Mouse (Mus musculus) MEL (cell line): ENCODE results near the gene Ncln. TPM values are rescaled to one million over a fixed set of nuclear protein-coding genes. Genes with fewer than 3 reads are reported as not detected.

ENCODE experiments used
- DNase-seq: peaks from one replicate; pipeline ENCODE4 v3.0.0; 2011; ENCODE audit warnings: low read depth, low spot score
- H3K27ac ChIP-seq: 2 replicates; pipeline ENCODE4 v1.5.1; 2012; ENCODE audit warnings: low read depth, mild to moderate bottlenecking, control low read depth, low read length, moderate library complexity; ENCODE audit not compliant: control insufficient read depth
- H3K27me3 ChIP-seq, 2 experiments: fragments of 150-350 bp in 1 of 2; sonication (generic) in 1 of 2; 2 replicates each; pipeline ENCODE4 v1.6.1; 2012; ENCODE audit warnings: low read length in 2 of 2, mild to moderate bottlenecking in 2 of 2, improper control_type of control experiment in 1 of 2, moderate library complexity in 1 of 2; ENCODE audit not compliant: insufficient read depth in 2 of 2, control insufficient read depth in 1 of 2
- H3K36me3 ChIP-seq, 2 experiments: 2 replicates each; pipeline ENCODE4 v1.6.1; 2012 to 2014; ENCODE audit warnings: low read length in 2 of 2, improper control_type of control experiment in 1 of 2, inconsistent platforms in 1 of 2, mild to moderate bottlenecking in 1 of 2; ENCODE audit not compliant: insufficient read depth in 2 of 2, control insufficient read depth in 1 of 2
- H3K4me1 ChIP-seq, 2 experiments: fragments of 150-350 bp in 1 of 2; sonication (generic) in 1 of 2; 2 replicates each; pipeline ENCODE4 v1.6.1; 2012; ENCODE audit warnings: low read length in 2 of 2, improper control_type of control experiment in 1 of 2, mild to moderate bottlenecking in 1 of 2; ENCODE audit not compliant: insufficient read depth in 2 of 2, control insufficient read depth in 1 of 2
- H3K4me3 ChIP-seq, 2 experiments: fragments of 150-350 bp in 1 of 2; sonication (generic) in 1 of 2; 2 replicates each; pipeline ENCODE4 v1.5.1; 2012; ENCODE audit warnings: low read depth in 2 of 2, low read length in 2 of 2, mild to moderate bottlenecking in 2 of 2, moderate library complexity in 2 of 2, control low read depth in 1 of 2, improper control_type of control experiment in 1 of 2; ENCODE audit not compliant: control insufficient read depth in 1 of 2, insufficient read depth in 1 of 2
- H3K79me2 ChIP-seq: 2 replicates; pipeline ENCODE4 v1.6.1; 2012; ENCODE audit warnings: mild to moderate bottlenecking, low read length, moderate library complexity; ENCODE audit not compliant: control insufficient read depth, poor library complexity, insufficient read depth
- H3K9ac ChIP-seq: 2 replicates; pipeline ENCODE4 v1.6.1; 2012; ENCODE audit warnings: low read depth, mild to moderate bottlenecking, control low read depth, low read length, moderate library complexity; ENCODE audit not compliant: control insufficient read depth, poor library complexity, severe bottlenecking
- H3K9me3 ChIP-seq: fragments of 150-350 bp; sonication (generic); replicated peaks from 2 replicates; pipeline ENCODE4 v1.6.1; 2012; ENCODE audit warnings: mild to moderate bottlenecking, low read length, improper control_type of control experiment, moderate library complexity; ENCODE audit not compliant: insufficient read depth
- BHLHE40 ChIP-seq: IDR thresholded peaks from 2 replicates; pipeline ENCODE4 v1.6.1; 2012; ENCODE audit warnings: low read depth, mild to moderate bottlenecking, inconsistent platforms, low read length, improper control_type of control experiment, borderline replicate concordance
- CHD1 ChIP-seq: IDR thresholded peaks from 2 replicates; pipeline ENCODE4 v1.6.1; 2012; ENCODE audit warnings: low read depth, mild to moderate bottlenecking, inconsistent platforms, low read length, improper control_type of control experiment
- CHD2 ChIP-seq: IDR thresholded peaks from 2 replicates; pipeline ENCODE4 v1.6.1; 2011; ENCODE audit warnings: low read length, improper control_type of control experiment
- CTCF ChIP-seq, 3 experiments: IDR thresholded peaks in 2 of 3; conservative IDR thresholded peaks in 1 of 3; 2 replicates each; pipeline ENCODE4 v1.5.1; 2011 to 2012; ENCODE audit warnings: low read length in 3 of 3, low read depth in 2 of 3, mild to moderate bottlenecking in 2 of 3, improper control_type of control experiment in 1 of 3, inconsistent platforms in 1 of 3, mixed read lengths in 1 of 3, moderate library complexity in 1 of 3; ENCODE audit not compliant: control insufficient read depth in 1 of 3, insufficient read depth in 1 of 3, poor library complexity in 1 of 3, severe bottlenecking in 1 of 3
- E2F4 ChIP-seq: IDR thresholded peaks from 2 replicates; pipeline ENCODE4 v1.6.1; 2011; ENCODE audit warnings: low read depth, low read length, improper control_type of control experiment, borderline replicate concordance
- ELF1 ChIP-seq: IDR thresholded peaks from 2 replicates; pipeline ENCODE4 v1.6.1; 2014; ENCODE audit warnings: low read depth, mild to moderate bottlenecking, inconsistent platforms, low read length, improper control_type of control experiment, moderate library complexity
- ETS1 ChIP-seq: IDR thresholded peaks from 2 replicates; pipeline ENCODE4 v1.6.1; 2012; ENCODE audit warnings: low read depth, mild to moderate bottlenecking, inconsistent platforms, low read length, improper control_type of control experiment, moderate library complexity
- GATA1 ChIP-seq: IDR thresholded peaks from 2 replicates; pipeline ENCODE4 v1.6.1; 2011; ENCODE audit warnings: low read depth, low read length, improper control_type of control experiment
- KAT2A ChIP-seq: conservative IDR thresholded peaks from 2 replicates; pipeline ENCODE4 v1.6.1; 2012; ENCODE audit warnings: low read depth, low read length, improper control_type of control experiment, inconsistent platforms
- MAX ChIP-seq: IDR thresholded peaks from 2 replicates; pipeline ENCODE4 v1.6.1; 2011; ENCODE audit warnings: low read length, improper control_type of control experiment
- MAZ ChIP-seq: IDR thresholded peaks from 2 replicates; pipeline ENCODE4 v1.6.1; 2012; ENCODE audit warnings: low read depth, mild to moderate bottlenecking, inconsistent platforms, low read length, improper control_type of control experiment
- MEF2A ChIP-seq: IDR thresholded peaks from 2 replicates; pipeline ENCODE4 v1.6.1; 2014; ENCODE audit warnings: low read depth, mild to moderate bottlenecking, inconsistent platforms, low read length, improper control_type of control experiment; ENCODE audit not compliant: poor library complexity, insufficient replicate concordance, severe bottlenecking; ENCODE audit errors: extremely low read depth
- MXI1 ChIP-seq: IDR thresholded peaks from 2 replicates; pipeline ENCODE4 v1.6.1; 2011; ENCODE audit warnings: mild to moderate bottlenecking, low read depth, low read length, improper control_type of control experiment
- MYB ChIP-seq: IDR thresholded peaks from 2 replicates; pipeline ENCODE4 v1.6.1; 2011; ENCODE audit warnings: mild to moderate bottlenecking, low read depth, low read length, improper control_type of control experiment
- MYC ChIP-seq: IDR thresholded peaks from 2 replicates; pipeline ENCODE4 v1.6.1; 2011; ENCODE audit warnings: low read depth, mild to moderate bottlenecking, low read length, improper control_type of control experiment, moderate library complexity
- NELFE ChIP-seq: IDR thresholded peaks from 2 replicates; pipeline ENCODE4 v1.6.1; 2011; ENCODE audit warnings: low read depth, low read length, improper control_type of control experiment
- POLR2A ChIP-seq, 2 experiments: IDR thresholded peaks; 2 replicates each; pipeline ENCODE4 v1.6.1; 2011 to 2012; ENCODE audit warnings: low read length in 2 of 2, mild to moderate bottlenecking in 2 of 2, control low read depth in 1 of 2, improper control_type of control experiment in 1 of 2, low read depth in 1 of 2, moderate library complexity in 1 of 2; ENCODE audit not compliant: control insufficient read depth in 1 of 2, insufficient read depth in 1 of 2, poor library complexity in 1 of 2
- POLR2AphosphoS2 ChIP-seq: IDR thresholded peaks from 2 replicates; pipeline ENCODE4 v1.6.1; 2011; ENCODE audit warnings: low read length, improper control_type of control experiment
- RAD21 ChIP-seq: IDR thresholded peaks from 2 replicates; pipeline ENCODE4 v1.6.1; 2011; ENCODE audit warnings: mild to moderate bottlenecking, low read depth, low read length, improper control_type of control experiment
- RCOR1 ChIP-seq: IDR thresholded peaks from 2 replicates; pipeline ENCODE4 v1.6.1; 2012; ENCODE audit warnings: low read depth, mild to moderate bottlenecking, inconsistent platforms, low read length, improper control_type of control experiment
- SIN3A ChIP-seq: IDR thresholded peaks from 2 replicates; pipeline ENCODE4 v1.6.1; 2012; ENCODE audit warnings: low read length, improper control_type of control experiment, inconsistent platforms
- TBP ChIP-seq: IDR thresholded peaks from 2 replicates; pipeline ENCODE4 v1.8.0; 2011; ENCODE audit warnings: low read depth, low read length, improper control_type of control experiment
- TCF12 ChIP-seq: IDR thresholded peaks from 2 replicates; pipeline ENCODE4 v1.6.1; 2014; ENCODE audit warnings: low read depth, mild to moderate bottlenecking, inconsistent platforms, low read length, improper control_type of control experiment, moderate library complexity
- UBTF ChIP-seq: IDR thresholded peaks from 2 replicates; pipeline ENCODE4 v1.6.1; 2012; ENCODE audit warnings: low read depth, mild to moderate bottlenecking, inconsistent platforms, low read length, improper control_type of control experiment, moderate library complexity, borderline replicate concordance; ENCODE audit not compliant: insufficient read depth
- USF1 ChIP-seq: IDR thresholded peaks from 2 replicates; pipeline ENCODE4 v1.6.1; 2014; ENCODE audit warnings: low read depth, mild to moderate bottlenecking, inconsistent platforms, low read length, improper control_type of control experiment, moderate library complexity
- USF2 ChIP-seq, 2 experiments: IDR thresholded peaks; 2 replicates each; pipeline ENCODE4 v1.6.1; 2011 to 2012; ENCODE audit warnings: improper control_type of control experiment in 2 of 2, low read length in 2 of 2, borderline replicate concordance in 1 of 2, inconsistent platforms in 1 of 2, low read depth in 1 of 2, mild to moderate bottlenecking in 1 of 2; ENCODE audit not compliant: insufficient read depth in 1 of 2
- ZC3H11A ChIP-seq: IDR thresholded peaks from 2 replicates; pipeline ENCODE4 v1.6.1; 2012; ENCODE audit warnings: low read depth, mild to moderate bottlenecking, inconsistent platforms, low read length, improper control_type of control experiment
- ZKSCAN1 ChIP-seq: IDR thresholded peaks from 2 replicates; pipeline ENCODE4 v1.6.1; 2012; ENCODE audit warnings: low read depth, mild to moderate bottlenecking, inconsistent platforms, low read length, improper control_type of control experiment, moderate library complexity
- ZMIZ1 ChIP-seq: IDR thresholded peaks from 2 replicates; pipeline ENCODE4 v1.6.1; 2012; ENCODE audit warnings: low read depth, mild to moderate bottlenecking, inconsistent platforms, low read length, improper control_type of control experiment, moderate library complexity
- polyA plus RNA-seq, 2 experiments: library from polyadenylated mRNA; stranded (reverse) in 1 of 2; unstranded in 1 of 2; fragments of >175 nt in 1 of 2; fragments of >200 nt in 1 of 2; gene quantifications; 2 replicates each; pipeline versions ENCODE4 v1.2.1 to v1.2.4; 2012; ENCODE audit warnings: low replicate concordance in 2 of 2, low read depth in 1 of 2; ENCODE audit not compliant: insufficient read length in 2 of 2, insufficient read depth in 1 of 2, missing spikeins in 1 of 2
- total RNA-seq: library from RNA; depleted of rRNA; stranded (reverse); fragments of 300-350 nt; gene quantifications from 2 replicates; pipeline ENCODE4 v1.2.3, GENCODE M21; 2012

Ncln gene
- total and polyA plus RNA-seq, 3 experiments: 136 to 276 (median 215) TPM

DNA sequence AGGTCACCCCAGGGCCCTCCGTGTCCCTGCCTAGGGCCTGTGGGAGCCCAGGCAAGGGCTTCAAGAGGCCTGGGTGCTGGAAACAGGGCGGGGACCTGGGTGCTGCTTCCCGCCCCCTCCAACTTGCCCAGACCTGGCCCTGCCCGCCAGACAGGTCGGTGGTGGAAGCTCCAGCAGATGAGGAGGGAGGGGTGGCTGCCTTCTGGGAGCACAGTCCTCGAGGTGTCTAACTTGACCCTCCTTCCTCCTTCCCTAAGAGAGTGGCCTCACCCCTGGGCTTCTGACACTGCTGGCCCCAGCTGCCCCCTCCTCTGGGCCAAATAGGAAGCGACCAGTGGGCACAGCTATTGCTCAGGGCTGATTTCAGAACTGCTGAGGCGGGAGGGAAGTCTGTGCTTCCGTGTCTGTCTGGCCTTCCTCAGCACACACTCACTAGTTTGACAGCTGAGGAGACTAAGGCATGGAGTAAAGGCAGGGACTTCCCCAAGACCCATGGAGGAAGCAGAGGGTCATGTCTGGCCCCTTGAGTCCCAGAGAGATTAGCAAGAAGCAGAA lies 27.9 kb upstream of the Ncln start, which contains the start of gene Gna15:
Gene Gna15, minus strand, starts transcription at position 175 of the 555 bp plus-strand sequence.
- DNase-seq: peak; percentile 82
- Histone ChIP-seq H3K27me3 (no peaks in the 10 kb centered on the region), H3K27ac (peak within 1 kb of the TSS; percentile 96), H3K9ac (peak within 1 kb of the TSS; percentile 89), H3K4me1 (peaks cover 4 to 27% of the 10 kb centered on the region in 2 experiments), H3K4me3 (peak within 1 kb of the TSS; percentile 80 to 87), H3K36me3 (peaks cover 0 to 13% of the 10 kb centered on the region in 2 experiments; a peak in 2 of 4 replicates), H3K9me3 (no peaks in the 10 kb centered on the region), H3K79me2 (peaks cover 11% of the 10 kb centered on the region)
- TF ChIP-seq POLR2A (IDR thresholded peaks at IDR 0.05; ENCODE audit: control insufficient read depth in 1 of 2, insufficient read depth in 1 of 2, low read depth in 1 of 2, low read length in 2 of 2, poor library complexity in 1 of 2) (peak; percentile 35 to 40; a peak in 1 of 4 replicates), ZKSCAN1 (no peak), ELF1 (peak; percentile 63; the same call in 1 of the 2 replicates), KAT2A (no peak), USF2 (IDR thresholded peaks at IDR 0.05; ENCODE audit: borderline replicate concordance in 1 of 2, insufficient read depth in 1 of 2, low read depth in 1 of 2, low read length in 2 of 2) (no peak), NELFE (0 out of 2 replicates have a peak, but pooled peaks have one; percentile 36), ETS1 (0 out of 2 replicates have a peak, but pooled peaks have one; percentile 4), UBTF (peak; percentile 73; the same call in 1 of the 2 replicates), SIN3A (peak; percentile 22; the same call in 1 of the 2 replicates), TBP (peak; percentile 74), MAZ (no peak), MXI1 (peak; percentile 46; the same call in 1 of the 2 replicates), CTCF (IDR thresholded peaks at IDR 0.05 in 2 of 3, conservative IDR thresholded peaks at IDR 0.05 in 1 of 3; ENCODE audit: control insufficient read depth in 1 of 3, insufficient read depth in 1 of 3, low read depth in 2 of 3, low read length in 3 of 3, poor library complexity in 1 of 3, severe bottlenecking in 1 of 3) (0 out of 6 replicates have a peak, but pooled peaks of 1 of the 3 experiments have one; percentile 5), CHD2 (no peak)

- Histone ChIP-seq H3K4me3 (peak overlapping the region; percentile 80 to 87), H3K27ac (peak overlapping the region; percentile 96), H3K4me1 (peaks cover 4 to 29% of the 10 kb centered on the region in 2 experiments)
- TF ChIP-seq RCOR1: 0 out of 2 replicates have a peak, but pooled peaks have one; percentile 26
- TF ChIP-seq MXI1: peak; percentile 59
- TF ChIP-seq E2F4: no peak
- no peak for TF ChIP-seq RAD21
- TF ChIP-seq TCF12: peak; percentile 23; the same call in 1 of the 2 replicates
- 0 out of 2 replicates have a peak, but pooled peaks have one; percentile 62 for TF ChIP-seq CHD1
- TF ChIP-seq SIN3A: 0 out of 2 replicates have a peak, but pooled peaks have one; percentile 0
- TF ChIP-seq MAX: peak; percentile 33; the same call in 1 of the 2 replicates
- no peak for TF ChIP-seq MYC
- 0 out of 2 replicates have a peak, but pooled peaks have one; percentile 2 for TF ChIP-seq ZMIZ1
- no peak for TF ChIP-seq GATA1
- TF ChIP-seq POLR2A (IDR thresholded peaks at IDR 0.05; ENCODE audit: control insufficient read depth in 1 of 2, insufficient read depth in 1 of 2, low read depth in 1 of 2, low read length in 2 of 2, poor library complexity in 1 of 2): no peak; a peak in 1 of 4 replicates
- no peak for TF ChIP-seq BHLHE40
- TF ChIP-seq MEF2A: no peak
- TF ChIP-seq NELFE: peak; percentile 22; the same call in 1 of the 2 replicates
- no peak for TF ChIP-seq MYB
- TF ChIP-seq ZC3H11A: no peak
- TF ChIP-seq MAZ: 0 out of 2 replicates have a peak, but pooled peaks have one; percentile 22
- no peak for TF ChIP-seq ZKSCAN1
- no peak; the same call in 1 of the 2 replicates for TF ChIP-seq POLR2AphosphoS2
- no peak for TF ChIP-seq USF1
These were observed 27.4 kb upstream of the Ncln start for GRCm38 (mm10) chr10:81523570-81523969.

More at GRCm38 (mm10) chr10:81523570-81523969, 27.4 kb upstream of the Ncln start:
- Histone ChIP-seq H3K27me3 (no peaks in the 10 kb centered on the region), H3K36me3 (peaks cover 0 to 18% of the 10 kb centered on the region in 2 experiments; a peak in 2 of 4 replicates), H3K9me3 (no peaks in the 10 kb centered on the region), H3K9ac (peak overlapping the region; percentile 89), H3K79me2 (peaks cover 11% of the 10 kb centered on the region)
- DNase-seq: peak; percentile 75
